ENCODE assay signal across 17 mouse cellular contexts in the genomic region with DNA sequence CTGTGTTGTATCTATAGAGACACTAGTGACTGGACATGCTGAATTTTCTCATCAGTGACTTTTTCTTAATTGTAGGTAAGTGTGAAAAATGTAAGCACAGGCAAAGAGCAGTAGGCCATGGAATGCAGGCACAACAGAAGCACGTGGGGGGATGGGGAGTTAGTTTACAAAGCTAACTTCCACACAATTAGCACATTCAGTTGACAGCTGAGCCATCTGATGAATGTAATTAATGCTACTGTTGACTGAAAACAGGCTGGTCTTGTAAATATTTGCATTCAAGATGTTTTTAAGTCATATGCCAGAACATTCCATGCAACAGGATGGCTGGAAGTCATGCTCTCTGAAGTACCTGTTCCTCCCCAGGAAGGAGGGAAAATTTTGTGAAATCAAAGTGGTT.
DNase-seq lines count a peak whose midpoint lies in the region; ATAC-seq and TF ChIP-seq lines count a peak whose summit lies in the region.
"Had no signal": no experiment of that assay in that cellular context is flagged by ENCODE, and none has a peak within 500 bp of the region (broad histone marks: within the 10 kb centered on the region; RNA-seq: fewer than 3 reads in every experiment).

No protein-coding gene starts in this region.

- peak; percentile 69 for DNase-seq in forebrain, embryonic 14.5 days (ENCODE audit: low spot score)
- DNase-seq in kidney, postnatal 0 days (ENCODE audit: low spot score), result peak; percentile 7
- no peak for DNase-seq in kidney, adult 8-10 months
- no peak for DNase-seq in spleen, adult 18-20 months
- DNase-seq: adrenal gland, adult 2 months; adrenal gland, postnatal 10 days; adrenal gland, postnatal 25 days; cerebellum, adult 11-12 months; cerebellum, adult 2 months; cerebellum, adult 9-10 months; cerebellum, postnatal 10 days; cerebellum, postnatal 25 days; forebrain, postnatal 0 days had no signal

- H3K4me2 ChIP-seq in forebrain, embryonic 14.5 days (ENCODE audit: low read length), result no peak overlapping the region
- H3K4me2 ChIP-seq in forebrain, embryonic 16.5 days (ENCODE audit: low read length), result no peak overlapping the region
- H3K4me2 ChIP-seq in kidney, postnatal 0 days (ENCODE audit: low read length), result no peak overlapping the region
- H3K4me2 ChIP-seq: embryonic facial prominence, embryonic 12.5 days; forebrain, embryonic 12.5 days had no signal

- TF ChIP-seq CTCF in kidney, postnatal 0 days (IDR thresholded peaks at IDR 0.05; ENCODE audit: low read depth), result no peak

- H3K4me1 ChIP-seq in forebrain, embryonic 14.5 days (ENCODE audit: control insufficient read depth, insufficient read depth, low read length), result peaks cover 16% of the 10 kb centered on the region
- H3K4me1 ChIP-seq in forebrain, embryonic 16.5 days (replicated peaks; ENCODE audit: control insufficient read depth, insufficient read depth, low read length), result peaks cover 23% of the 10 kb centered on the region
- H3K4me1 ChIP-seq in kidney, postnatal 0 days (replicated peaks; ENCODE audit: insufficient read depth, low read length), result peaks cover 17% of the 10 kb centered on the region; the same call in 1 of the 2 replicates

- WGBS in forebrain, embryonic 14.5 days, result 51% methylated on average over 1 of the region's 1 CpGs
- 34% methylated on average over 1 of the region's 1 CpGs for WGBS in forebrain, embryonic 16.5 days
- 48% methylated on average over 1 of the region's 1 CpGs for WGBS in kidney, postnatal 0 days

- H3K36me3 ChIP-seq in forebrain, embryonic 14.5 days (ENCODE audit: control insufficient read depth, insufficient read depth, low read length), result no peaks in the 10 kb centered on the region; the same call in 1 of the 2 replicates
- H3K36me3 ChIP-seq in forebrain, embryonic 16.5 days (ENCODE audit: control insufficient read depth, insufficient read depth), result no peaks in the 10 kb centered on the region
- H3K36me3 ChIP-seq in kidney, postnatal 0 days (ENCODE audit: insufficient read depth, low read length), result no peaks in the 10 kb centered on the region

- peaks cover 39% of the 10 kb centered on the region for H3K27me3 ChIP-seq in forebrain, embryonic 14.5 days (replicated peaks; ENCODE audit: control insufficient read depth, insufficient read depth, low read length)
- H3K27me3 ChIP-seq in forebrain, embryonic 16.5 days (replicated peaks; ENCODE audit: control insufficient read depth, insufficient read depth, low read length), result peaks cover 69% of the 10 kb centered on the region
- no peaks in the 10 kb centered on the region for H3K27me3 ChIP-seq in kidney, postnatal 0 days (ENCODE audit: insufficient read depth, low read length)
- H3K27me3 ChIP-seq: embryonic facial prominence, embryonic 12.5 days had no signal

- no peaks in the 10 kb centered on the region for H3K9me3 ChIP-seq in forebrain, embryonic 14.5 days (replicated peaks; ENCODE audit: control insufficient read depth, low read length)
- no peaks in the 10 kb centered on the region for H3K9me3 ChIP-seq in forebrain, embryonic 16.5 days (ENCODE audit: control insufficient read depth, low read length)
- H3K9me3 ChIP-seq in kidney, postnatal 0 days (replicated peaks; ENCODE audit: low read length), result no peaks in the 10 kb centered on the region
- H3K9me3 ChIP-seq: embryonic facial prominence, embryonic 10.5 days; embryonic facial prominence, embryonic 12.5 days; forebrain, embryonic 12.5 days had no signal

- no peak overlapping the region for H3K27ac ChIP-seq in forebrain, embryonic 14.5 days (ENCODE audit: low read depth, low read length)
- H3K27ac ChIP-seq in forebrain, embryonic 16.5 days (ENCODE audit: low read length), result no peak overlapping the region
- no peak overlapping the region for H3K27ac ChIP-seq in kidney, postnatal 0 days
- H3K27ac ChIP-seq: embryonic facial prominence, embryonic 10.5 days; embryonic facial prominence, embryonic 12.5 days; forebrain, embryonic 12.5 days had no signal

- no peak overlapping the region for H3K4me3 ChIP-seq in forebrain, embryonic 14.5 days (ENCODE audit: low read depth, low read length)
- H3K4me3 ChIP-seq in forebrain, embryonic 16.5 days (replicated peaks; ENCODE audit: low read length), result no peak overlapping the region
- H3K4me3 ChIP-seq in kidney, postnatal 0 days (replicated peaks; ENCODE audit: low read depth, low read length), result no peak overlapping the region
- H3K4me3 ChIP-seq: embryonic facial prominence, embryonic 10.5 days; embryonic facial prominence, embryonic 12.5 days; forebrain, embryonic 12.5 days had no signal

- no peak for ATAC-seq in forebrain, embryonic 14.5 days
- no peak for ATAC-seq in forebrain, embryonic 16.5 days
- ATAC-seq in kidney, postnatal 0 days (replicated peaks; ENCODE audit: low FRiP score, low read depth), result no peak
- ATAC-seq: forebrain, postnatal 0 days had no signal

- H3K9ac ChIP-seq in forebrain, embryonic 14.5 days (ENCODE audit: low read length), result no peak overlapping the region
- no peak overlapping the region for H3K9ac ChIP-seq in forebrain, embryonic 16.5 days (replicated peaks; ENCODE audit: low read depth, low read length)
- no peak overlapping the region for H3K9ac ChIP-seq in kidney, postnatal 0 days (ENCODE audit: low read depth, low read length)
- H3K9ac ChIP-seq: embryonic facial prominence, embryonic 12.5 days; forebrain, embryonic 12.5 days; forebrain, postnatal 0 days had no signal

Comparison
In these comparisons a context has a peak if more than half of its experiments do, and no peak if none do; other contexts are left out.
1. DNase-seq: peak in forebrain, embryonic 14.5 days (single experiment) and kidney, postnatal 0 days (single experiment); none in kidney, adult 8-10 months (0 of 2) and spleen, adult 18-20 months (0 of 2).